Mouse (Mus musculus) cerebellum, adult 2 months (tissue): ENCODE measurements around the gene 1700109H08Rik. TPM values are rescaled to one million over a fixed set of nuclear protein-coding genes. Genes with fewer than 3 reads are reported as not detected.

Experiments used
- DNase-seq, 2 experiments: peaks; one replicate each; pipeline ENCODE4 v3.0.0; 2021
- H3K27ac ChIP-seq: fragments of 200-500 bp; 2 replicates; pipeline ENCODE4 v1.5.1; 2012; ENCODE audit warnings: low read length, control low read depth, inconsistent platforms; ENCODE audit not compliant: insufficient read depth
- H3K27me3 ChIP-seq: fragments of 200-500 bp; 2 replicates; pipeline ENCODE4 v1.6.1; 2012; ENCODE audit warnings: inconsistent platforms, mild to moderate bottlenecking, low read length, moderate library complexity; ENCODE audit not compliant: control insufficient read depth, insufficient read depth
- H3K4me1 ChIP-seq: fragments of 200-500 bp; 2 replicates; pipeline ENCODE4 v1.6.1; 2011; ENCODE audit warnings: low read length; ENCODE audit not compliant: control insufficient read depth, insufficient read depth
- H3K4me3 ChIP-seq: fragments of 200-500 bp; replicated peaks from 2 replicates; pipeline ENCODE3; 2011; ENCODE audit warnings: mild to moderate bottlenecking, low read depth, low read length, control low read depth; ENCODE audit not compliant: insufficient read depth
- CTCF ChIP-seq: fragments of 200-500 bp; IDR thresholded peaks from 2 replicates; pipeline ENCODE4 v1.5.1; 2011; ENCODE audit warnings: low read depth, mild to moderate bottlenecking, control low read depth, low read length, moderate library complexity, borderline replicate concordance; ENCODE audit not compliant: insufficient read depth
- POLR2A ChIP-seq: fragments of 200-500 bp; IDR thresholded peaks from 2 replicates; pipeline ENCODE4 v1.6.1; 2011; ENCODE audit warnings: low read length, control low read depth, borderline replicate concordance; ENCODE audit not compliant: insufficient read depth
- WGBS: fragments of 180-500 bp; shearing (Covaris S2); methylation state at CpG from one replicate; pipeline ENCODE4 v1.1.7; 2018; 5-methylcytosine and 5-hydroxymethylcytosine counted together
- polyA plus RNA-seq: library from polyadenylated mRNA; depleted of rRNA; stranded (reverse); fragments of >200 nt; gene quantifications from 2 replicates; pipeline ENCODE4 v1.2.3, GENCODE M21; 2012

1700109H08Rik gene
- polyA plus RNA-seq, 1 experiment = 8.6 TPM

GRCm38 (mm10) chr5:3579066-3579465 lies 7.7 kb downstream of the 1700109H08Rik start:
- DNase-seq = no peak
- Histone ChIP-seq H3K4me3 (no peak overlapping the region), H3K27ac (no peak overlapping the region), H3K4me1 (no peaks in the 10 kb centered on the region), H3K27me3 (no peaks in the 10 kb centered on the region)
- WGBS = 93% methylated on average over 7 of the region's 7 CpGs
- no peak for TF ChIP-seq POLR2A
- TF ChIP-seq CTCF = no peak

GRCm38 (mm10) chr5:3595693-3596398 lies 24.5 kb downstream of the 1700109H08Rik start, which contains the start of gene Pex1:
Pex1 (plus strand) TSS chr5:3596066.
- Histone ChIP-seq H3K27ac (peak within 1 kb of the TSS; percentile 72), H3K4me3 (peak within 1 kb of the TSS; percentile 95), H3K27me3 (no peaks in the 10 kb centered on the region), H3K4me1 (0 out of 2 replicates have a peak, but pooled peaks cover 3% of the 10 kb centered on the region)
- under 1% methylated on average over 50 of the region's 50 CpGs for WGBS
- peak; percentile 93 to 95 for DNase-seq
- TF ChIP-seq POLR2A (peak; percentile 37; the same call in 1 of the 2 replicates), CTCF (no peak)

GRCm38 (mm10) chr5:3596399-3596766 lies 25.0 kb downstream of the 1700109H08Rik start, which contains the start of gene Rbm48:
Rbm48 (minus strand) TSS chr5:3596585.
- under 1% methylated on average over 31 of the region's 31 CpGs for WGBS
- TF ChIP-seq CTCF = peak; percentile 55
- TF ChIP-seq POLR2A = peak; percentile 37; the same call in 1 of the 2 replicates
- Histone ChIP-seq H3K27ac (peak within 1 kb of the TSS; percentile 72), H3K4me3 (peak within 1 kb of the TSS; percentile 95), H3K4me1 (0 out of 2 replicates have a peak, but pooled peaks cover 3% of the 10 kb centered on the region), H3K27me3 (no peaks in the 10 kb centered on the region)
- peak; percentile 83 to 85 for DNase-seq

- no peaks in the 10 kb centered on the region for H3K27me3 ChIP-seq
- 0 out of 2 replicates have a peak, but pooled peaks cover 3% of the 10 kb centered on the region for H3K4me1 ChIP-seq
- TF ChIP-seq POLR2A (no peak), CTCF (no peak)
- no peak for DNase-seq
- no peak overlapping the region for H3K27ac ChIP-seq
- peak overlapping the region; percentile 95 for H3K4me3 ChIP-seq
Measured at GRCm38 (mm10) chr5:3597171-3597570, 25.8 kb downstream of the 1700109H08Rik start.

- H3K27me3 ChIP-seq = no peaks in the 10 kb centered on the region
- TF ChIP-seq CTCF (no peak), POLR2A (no peak)
- 0 out of 2 replicates have a peak, but pooled peaks cover 3% of the 10 kb centered on the region for H3K4me1 ChIP-seq
- no peak for DNase-seq
- 95% methylated on average over 5 of the region's 5 CpGs for WGBS
- no peak overlapping the region for H3K4me3 ChIP-seq
- no peak overlapping the region for H3K27ac ChIP-seq
Measured at GRCm38 (mm10) chr5:3598766-3599165, 27.4 kb downstream of the 1700109H08Rik start.

- TF ChIP-seq POLR2A (no peak), CTCF (no peak)
- H3K27me3 ChIP-seq = no peaks in the 10 kb centered on the region
- H3K27ac ChIP-seq = no peak overlapping the region
- no peak for DNase-seq
- no peak overlapping the region for H3K4me3 ChIP-seq
- WGBS = 77% methylated on average over 1 of the region's 1 CpGs
- no peaks in the 10 kb centered on the region for H3K4me1 ChIP-seq
Measured at GRCm38 (mm10) chr5:3600298-3600697, 28.9 kb downstream of the 1700109H08Rik start.

GRCm38 (mm10) chr5:3600790-3601189 lies 29.4 kb downstream of the 1700109H08Rik start:
- H3K4me1 ChIP-seq = no peaks in the 10 kb centered on the region
- 93% methylated on average over 3 of the region's 3 CpGs for WGBS
- no peaks in the 10 kb centered on the region for H3K27me3 ChIP-seq
- H3K27ac ChIP-seq = no peak overlapping the region
- no peak for DNase-seq
- H3K4me3 ChIP-seq = no peak overlapping the region
- TF ChIP-seq CTCF (no peak), POLR2A (no peak)

- DNase-seq = no peak
- H3K4me3 ChIP-seq = no peak overlapping the region
- 95% methylated on average over 9 of the region's 9 CpGs for WGBS
- H3K27ac ChIP-seq = no peak overlapping the region
- H3K4me1 ChIP-seq = no peaks in the 10 kb centered on the region
- no peaks in the 10 kb centered on the region for H3K27me3 ChIP-seq
- no peak for TF ChIP-seq POLR2A
- no peak for TF ChIP-seq CTCF
Measured at GRCm38 (mm10) chr5:3607114-3607513, 35.7 kb downstream of the 1700109H08Rik start.
